Mouse (Mus musculus) gastrocnemius, adult 8-10 months (tissue): ENCODE measurements around the gene Erich2. TPM values are rescaled to one million over a fixed set of nuclear protein-coding genes. Genes with fewer than 3 reads are reported as not detected.

Experiments
- DNase-seq, 2 experiments: peaks; one replicate each; pipeline ENCODE4 v3.0.0; 2022; ENCODE audit warnings: low spot score in 2 of 2
- total RNA-seq, 4 experiments: library from RNA; stranded (reverse); gene quantifications; 2 replicates each; pipeline ENCODE4 v1.2.4; 2022

The Erich2 gene
- total RNA-seq, 4 experiments from 2014 or later = not detected

DNA sequence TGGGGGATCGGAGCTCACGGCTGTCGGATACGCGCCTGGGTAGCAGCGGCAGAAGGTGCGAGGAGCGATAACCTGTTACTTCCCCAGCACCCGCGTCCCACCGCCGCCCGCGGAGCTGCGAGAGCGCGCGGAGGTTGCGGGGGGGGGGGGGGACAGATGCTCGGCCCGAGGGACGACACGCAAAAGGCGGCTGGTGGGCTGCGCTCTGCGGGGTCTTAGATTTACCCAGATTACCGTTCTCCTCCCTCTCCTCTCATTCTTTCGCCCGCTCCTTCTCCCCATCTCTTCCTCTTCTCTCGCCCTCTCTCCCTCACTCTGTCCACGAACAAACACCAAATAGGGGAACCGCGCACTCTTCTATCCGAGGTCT lies 54.0 kb downstream of the Erich2 start:
- no peak for DNase-seq

DNA sequence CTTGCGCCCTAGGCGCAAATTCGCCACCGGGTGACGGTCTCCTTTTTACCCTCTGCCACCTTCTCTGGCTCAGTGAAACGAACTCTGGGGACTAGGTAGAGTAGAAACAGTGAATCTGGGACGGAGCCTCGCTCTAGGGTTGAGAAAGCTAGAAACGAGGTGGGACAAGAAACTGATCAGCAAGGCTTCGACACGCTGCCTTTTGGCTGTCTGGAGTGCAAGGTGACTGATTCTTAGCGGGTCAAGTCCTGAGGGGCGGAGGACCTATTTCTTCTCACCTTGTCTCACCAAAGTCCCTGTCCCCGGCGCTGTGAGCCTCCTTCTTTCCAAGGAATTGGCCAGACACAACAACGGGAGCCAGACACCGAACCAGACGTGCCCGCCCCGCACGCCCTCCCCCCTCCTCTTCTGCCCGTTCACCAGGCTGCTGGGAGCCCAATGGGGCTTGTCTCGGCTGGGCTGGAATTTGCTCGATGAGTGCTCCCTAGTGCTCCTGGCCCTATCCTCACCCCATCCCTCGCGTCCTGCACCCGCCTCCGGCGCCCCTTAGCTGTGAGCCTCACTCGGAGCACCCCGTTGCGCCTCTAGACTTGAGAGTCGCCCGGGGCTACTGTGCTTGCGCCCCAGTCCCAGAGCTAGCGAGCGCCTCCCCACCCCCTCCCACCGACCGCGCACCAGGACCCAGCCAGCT lies 54.5 kb downstream of the Erich2 start:
- no peak for DNase-seq

DNA sequence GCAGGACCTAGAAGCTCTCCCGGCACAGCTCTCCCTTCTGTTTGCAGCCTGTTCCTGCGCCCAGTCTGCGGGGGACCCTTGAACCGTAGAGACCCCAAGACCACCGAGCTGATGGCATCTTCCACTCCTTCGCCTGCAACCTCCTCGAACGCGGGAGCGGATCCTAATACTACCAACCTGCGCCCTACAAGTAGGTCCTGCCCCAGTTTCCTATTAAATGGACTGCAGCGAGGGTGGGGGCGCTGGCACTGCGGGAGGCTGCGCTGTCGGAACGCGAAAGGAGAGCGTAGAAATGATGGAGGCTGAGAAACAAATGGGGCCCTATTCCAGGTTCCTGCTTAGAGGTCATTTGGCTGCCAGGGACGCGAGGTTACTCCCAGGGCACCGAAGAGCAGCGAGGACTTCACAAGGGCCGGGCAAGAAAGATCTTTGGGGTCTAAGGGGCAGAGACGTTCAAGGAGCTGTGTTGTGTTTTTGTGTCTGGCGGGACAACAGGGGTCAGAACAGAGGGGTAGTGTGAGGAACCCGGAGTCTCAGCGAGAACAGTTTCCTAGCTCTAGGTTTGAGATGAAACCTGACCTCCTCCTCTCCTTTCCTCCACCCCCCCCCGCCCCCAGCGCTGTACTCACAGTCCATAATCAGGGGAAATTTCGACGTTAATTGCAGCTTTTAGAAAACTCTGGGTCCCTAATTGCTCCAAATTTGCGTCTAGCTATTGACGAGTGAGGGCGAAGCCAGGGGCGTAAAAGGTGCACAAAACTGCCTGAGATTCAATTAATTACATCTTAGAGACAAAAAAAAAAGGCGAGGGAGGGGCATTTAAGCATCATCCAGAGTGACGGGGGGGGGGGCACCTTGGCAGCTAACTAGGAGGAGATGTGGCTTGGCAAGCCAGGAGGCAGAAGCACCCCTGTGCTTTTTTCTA lies 55.4 kb downstream of the Erich2 start:
- no peak for DNase-seq

DNA sequence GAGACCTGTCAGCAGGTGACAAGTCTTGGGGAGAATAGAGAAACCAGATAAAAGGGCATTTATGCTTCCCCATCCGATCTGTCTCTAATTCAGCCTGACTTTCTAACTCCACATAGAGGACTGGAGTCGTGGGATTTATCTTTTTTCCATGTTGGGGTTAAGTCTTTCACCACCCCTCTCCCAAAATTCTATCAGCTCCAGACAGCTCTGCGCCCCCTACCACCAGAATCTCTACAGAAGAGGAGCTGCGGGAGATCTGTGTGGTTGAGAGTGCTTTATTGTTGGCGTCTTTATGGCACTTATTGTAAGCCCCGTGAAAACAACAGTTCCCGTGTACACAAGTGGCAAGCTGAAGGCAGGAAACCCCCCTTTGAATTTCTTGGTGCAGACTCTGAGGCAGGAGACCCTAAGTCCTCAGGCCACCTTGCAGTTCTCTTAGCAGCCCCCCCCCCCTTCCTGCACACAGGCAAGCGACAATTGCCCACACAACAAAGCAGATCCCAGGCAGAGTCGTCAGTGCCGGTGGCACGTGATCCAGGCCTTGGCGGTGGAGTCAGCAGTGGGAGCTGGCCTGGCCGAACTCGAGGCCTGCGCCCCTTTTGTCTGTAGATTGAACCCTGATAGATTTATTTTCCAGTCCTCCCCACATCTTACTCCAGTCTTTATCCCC lies 56.2 kb downstream of the Erich2 start:
- no peak for DNase-seq

DNA sequence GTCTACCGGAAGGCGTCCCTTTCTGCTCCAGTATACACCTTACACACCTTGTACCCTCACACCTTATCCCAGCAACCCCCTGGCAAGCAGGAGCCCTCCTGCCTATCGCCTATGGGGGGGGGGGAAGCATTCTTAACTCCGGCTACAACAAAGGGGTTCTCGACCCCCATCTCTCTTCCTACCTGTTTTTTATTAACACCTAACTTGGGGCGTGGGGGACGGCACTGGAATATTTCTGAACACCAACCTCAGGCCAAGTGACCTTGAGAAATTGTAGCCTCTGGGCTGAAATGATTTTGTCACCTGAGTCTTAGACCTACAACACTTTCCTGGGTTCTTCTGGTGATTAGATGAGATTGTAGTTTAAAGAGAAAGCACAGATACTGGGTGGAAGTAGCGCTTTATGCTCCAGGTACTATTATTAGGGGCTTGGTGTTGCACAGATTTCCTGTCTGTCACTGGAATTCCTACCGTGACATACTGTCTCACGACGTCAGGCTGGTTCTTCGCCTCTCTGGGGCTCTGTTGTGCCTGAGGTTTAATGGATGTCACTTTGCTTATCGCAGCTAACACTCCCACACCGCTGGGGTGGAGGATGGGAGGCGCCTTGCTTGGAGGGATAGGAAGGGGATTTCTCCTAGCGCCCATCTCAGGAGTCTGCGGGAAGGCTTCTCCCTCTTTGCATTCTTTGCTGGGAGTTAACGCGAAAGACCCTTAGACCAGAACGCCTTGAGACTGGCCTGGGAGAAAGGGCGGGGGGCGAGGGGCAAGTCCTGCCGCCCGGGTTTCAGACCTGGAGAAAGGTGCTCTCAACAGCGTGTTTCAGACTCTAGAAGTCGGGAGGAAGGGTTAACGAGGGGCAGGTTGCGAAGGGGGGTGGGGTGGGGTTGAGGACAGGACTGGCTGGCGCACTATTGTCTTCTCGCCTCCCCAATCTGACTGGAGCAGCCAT lies 57.3 kb downstream of the Erich2 start:
- no peak for DNase-seq

DNA sequence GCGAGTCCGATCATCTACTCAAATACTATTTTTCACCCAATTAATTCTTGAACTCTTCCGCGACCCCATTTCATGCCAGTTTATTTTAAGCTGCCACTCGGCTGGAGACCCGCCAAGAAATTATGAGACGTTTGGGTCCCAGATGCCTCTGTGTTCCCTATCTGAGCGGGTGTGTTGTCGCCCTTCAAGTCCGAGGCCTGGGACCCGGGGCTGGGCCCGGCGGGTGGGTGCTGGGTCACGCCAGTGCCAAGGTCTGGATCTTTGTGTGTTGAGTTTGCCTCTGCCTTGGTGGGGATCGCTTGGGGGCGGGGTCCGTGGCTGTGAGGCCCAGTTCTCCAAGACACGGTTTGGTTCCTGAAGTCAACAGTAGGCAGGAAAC lies 58.0 kb downstream of the Erich2 start:
- DNase-seq = no peak

DNA sequence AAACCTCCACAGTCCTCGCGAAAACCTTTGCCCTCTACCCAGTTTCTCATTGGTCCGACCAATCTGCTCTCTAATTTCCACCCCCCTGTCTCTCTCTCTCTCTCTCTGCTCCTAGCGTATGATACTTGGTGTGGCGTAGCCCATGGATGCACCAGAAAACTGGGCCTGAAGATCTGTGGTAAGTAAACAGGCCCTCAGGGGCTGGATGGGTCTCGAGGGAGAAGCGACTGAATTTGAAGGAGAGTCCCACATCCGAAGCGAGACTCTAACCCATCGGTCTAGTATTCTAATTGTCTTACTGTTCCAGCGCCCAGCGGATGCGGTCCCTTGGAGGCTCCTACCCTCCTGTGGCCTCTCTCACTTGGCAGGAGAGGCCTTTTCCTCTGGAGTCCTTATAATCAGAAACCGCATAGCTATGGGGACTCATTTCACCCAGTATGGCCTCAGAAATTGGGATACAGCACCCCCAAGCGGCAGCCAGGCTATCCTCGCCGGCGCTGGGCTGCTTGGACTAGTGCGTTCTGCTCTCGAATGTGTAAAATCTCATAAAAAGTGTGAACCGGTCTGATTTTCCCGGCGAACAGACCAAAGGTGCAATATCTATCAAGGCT lies 58.6 kb downstream of the Erich2 start:
- DNase-seq = no peak

DNA sequence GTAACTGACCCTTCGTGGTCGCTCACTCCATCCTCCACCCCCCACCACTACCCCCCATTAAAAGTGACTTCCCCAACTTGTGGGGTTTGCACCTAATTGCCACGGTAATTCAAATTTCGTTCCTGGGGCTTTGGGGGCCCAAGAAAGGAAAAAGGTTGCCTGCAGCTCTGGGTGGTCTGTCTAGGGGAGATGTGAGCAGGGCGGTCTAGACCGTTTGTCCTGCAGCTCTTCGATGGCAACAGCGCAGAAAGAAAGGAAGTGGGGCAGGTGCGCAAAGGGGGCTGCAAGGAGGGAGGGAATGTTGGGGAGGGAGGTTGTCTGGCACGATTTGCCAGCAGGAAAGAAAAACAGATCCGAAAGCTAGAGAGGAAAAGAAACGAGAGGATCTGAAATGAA lies 59.1 kb downstream of the Erich2 start:
- DNase-seq = no peak

DNA sequence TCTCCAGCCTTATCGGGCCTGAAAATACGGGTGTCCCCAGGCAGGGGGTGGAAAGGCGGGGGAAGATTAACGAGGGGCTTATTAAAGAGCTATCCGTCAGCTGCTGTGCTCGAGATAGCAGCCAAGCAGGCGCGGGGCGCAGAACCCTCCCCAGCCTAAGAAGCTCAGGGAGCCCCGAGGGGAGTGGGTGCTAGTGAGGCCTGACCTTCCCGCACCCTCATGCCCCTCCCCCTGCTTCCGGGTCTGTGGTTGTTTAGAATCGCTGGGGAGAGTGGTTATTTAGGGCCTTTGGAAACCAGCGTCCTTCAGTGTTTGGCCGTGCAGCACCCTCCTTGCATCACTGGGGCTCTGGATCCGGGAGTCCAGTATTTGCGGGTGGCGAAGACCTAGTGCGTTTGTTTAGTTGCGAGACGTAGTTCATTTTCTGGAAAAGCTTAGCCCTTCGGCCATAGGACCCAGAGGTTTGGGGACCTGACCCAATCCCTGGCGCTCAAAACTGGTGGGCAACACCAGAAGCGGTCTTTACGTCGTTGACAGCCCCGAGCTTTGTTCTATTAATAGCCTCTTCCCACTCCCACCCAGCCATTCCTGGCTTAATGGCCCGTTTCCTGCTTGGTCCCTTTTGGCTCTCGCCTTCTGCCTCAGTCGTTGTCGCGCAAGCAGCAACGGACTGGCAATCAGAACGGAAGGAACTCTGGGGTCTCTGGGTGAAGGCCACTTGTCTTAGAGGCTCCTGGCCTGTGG lies 59.8 kb downstream of the Erich2 start:
- DNase-seq = no peak

DNA sequence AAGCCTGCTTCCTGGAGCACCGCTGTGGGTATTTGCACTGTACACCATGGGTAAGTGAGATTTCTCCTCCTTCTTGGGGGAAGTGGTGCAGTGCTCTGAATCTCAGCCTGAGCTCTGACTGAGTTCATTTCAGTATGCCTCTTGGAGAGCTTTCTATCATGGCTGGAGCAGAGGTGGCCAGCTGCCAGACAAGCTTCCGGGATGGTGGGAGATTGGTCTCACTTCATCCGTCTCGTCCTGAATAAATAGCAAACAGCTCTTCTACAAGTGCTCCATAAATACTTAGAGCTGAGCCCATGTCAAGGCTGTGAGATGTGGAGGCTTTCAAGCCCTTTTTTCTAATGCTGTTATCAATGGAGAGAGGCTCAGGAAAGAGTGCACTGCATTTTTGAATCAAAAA lies 63.1 kb downstream of the Erich2 start:
- DNase-seq = no peak

DNA sequence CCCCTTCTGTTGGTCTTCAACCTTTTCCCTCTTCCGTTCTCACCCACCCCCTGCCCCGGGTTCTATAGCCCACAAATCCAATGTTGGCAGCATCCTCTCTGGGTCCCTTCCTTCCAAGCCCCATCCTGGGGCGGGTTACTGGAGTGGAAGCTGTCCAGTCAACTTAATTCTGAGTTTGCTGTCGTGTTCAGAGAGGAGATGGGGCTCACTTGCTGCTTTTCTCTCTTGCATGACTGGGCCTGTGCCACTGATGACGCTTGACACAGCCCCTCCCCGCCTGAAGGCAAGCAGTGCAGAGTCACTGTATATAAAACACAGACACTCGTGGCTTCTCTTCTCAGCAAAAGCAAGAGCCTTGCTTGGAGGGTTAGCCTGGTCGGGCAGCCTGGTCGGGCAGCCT lies 63.6 kb downstream of the Erich2 start:
- DNase-seq = no peak

DNA sequence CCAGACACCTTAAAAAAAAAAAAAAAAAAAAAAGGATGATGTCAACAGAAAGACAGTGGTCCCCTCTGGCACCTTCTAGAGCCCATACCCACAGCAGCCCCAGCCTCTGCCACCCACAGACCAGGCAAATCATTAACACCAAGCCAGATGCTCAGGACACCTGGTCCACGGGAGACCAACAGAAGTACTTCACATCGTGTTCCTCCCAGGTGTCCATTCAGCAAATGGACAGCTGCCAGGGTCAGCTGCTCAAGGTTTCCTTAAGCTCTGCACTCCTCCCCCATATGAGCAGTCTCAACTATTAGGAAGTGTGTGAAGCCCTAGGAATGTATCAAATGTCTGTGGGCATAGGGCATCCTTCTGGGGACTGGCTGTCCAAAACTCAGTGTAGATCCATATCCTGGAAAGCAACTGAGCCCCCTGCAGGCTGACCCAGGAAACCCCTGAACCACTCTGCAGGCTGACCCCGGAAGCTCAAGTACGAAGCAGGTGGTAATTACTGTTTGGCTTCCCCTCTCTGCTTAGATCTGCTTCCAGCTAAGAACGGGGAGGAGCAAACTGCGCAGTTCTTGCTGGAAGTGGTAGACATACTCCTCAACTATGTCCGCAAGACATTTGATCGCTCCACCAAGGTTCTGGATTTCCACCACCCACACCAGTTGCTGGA lies 65.1 kb downstream of the Erich2 start:
- DNase-seq = no peak

DNA sequence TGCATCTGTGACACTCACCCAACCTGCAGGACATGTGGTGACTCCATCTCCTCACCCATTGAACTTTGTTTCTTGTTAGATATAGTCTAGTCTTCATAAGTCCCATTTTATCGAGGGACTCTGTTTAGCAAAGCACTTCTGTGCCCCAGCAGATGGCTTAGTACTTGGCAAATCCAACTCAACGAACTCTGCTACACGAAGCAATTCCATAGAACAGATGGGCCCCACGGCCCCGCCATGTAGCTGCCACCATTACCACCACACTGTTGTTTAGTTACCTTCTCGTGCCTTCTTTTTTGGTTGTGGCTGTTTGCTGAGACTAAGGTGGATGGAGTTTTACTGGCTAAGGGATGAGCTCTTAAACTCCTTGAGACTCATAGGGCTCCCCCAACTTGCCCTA lies 79.6 kb downstream of the Erich2 start:
- no peak for DNase-seq

Other genes starting within 250 kb of the Erich2 start
- not detected for gene Sp5, start 33.9 kb upstream of the Erich2 start, total RNA-seq
- gene Gad1, start 44.3 kb downstream of the Erich2 start, total RNA-seq = 1 to 10 TPM in 1 of 4 experiments, under 1 TPM in 3; 0.13 to 1.7 (median 0.44) TPM
- gene Gorasp2, start 152.8 kb downstream of the Erich2 start, total RNA-seq = 10 to 100 TPM; 79.1 to 86.6 (median 82.1) TPM
- gene Gm26558, start 153.3 kb downstream of the Erich2 start, total RNA-seq = not detected